ENCODE assay signal across 21 mouse cellular contexts in the genomic region with DNA sequence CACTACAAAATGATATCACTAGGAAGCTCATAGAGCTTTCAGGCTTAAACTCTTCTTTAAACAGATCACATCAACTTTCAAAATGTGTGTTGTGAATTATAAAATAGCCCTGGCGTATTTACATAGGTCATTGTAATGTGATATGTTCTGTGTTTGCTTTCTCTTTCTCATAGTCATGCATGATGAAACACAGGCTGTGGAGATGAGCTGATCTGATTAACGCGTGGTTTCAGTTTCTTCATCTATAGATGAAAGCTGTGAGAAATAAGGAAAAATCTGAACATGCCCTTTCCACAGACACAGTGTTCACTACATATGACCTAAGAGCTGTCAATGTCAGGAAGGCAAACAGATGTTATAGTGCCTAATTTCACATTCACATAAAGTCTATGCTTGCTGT.
DNase-seq lines count a peak whose midpoint lies in the region; ATAC-seq and TF ChIP-seq lines count a peak whose summit lies in the region.
"Had no signal": no experiment of that assay in that cellular context is flagged by ENCODE, and none has a peak within 500 bp of the region (broad histone marks: within the 10 kb centered on the region; RNA-seq: fewer than 3 reads in every experiment).

No protein-coding gene starts in this region.

- ATAC-seq in hindbrain, embryonic 14.5 days (ENCODE audit: low FRiP score), result no peak
- no peak for ATAC-seq in hindbrain, postnatal 0 days
- ATAC-seq in midbrain, embryonic 11.5 days (ENCODE audit: low FRiP score), result no peak
- ATAC-seq: activated CD4-positive, CD25-positive, alpha-beta regulatory T cell, adult 4 months; forebrain, embryonic 13.5 days; forebrain, embryonic 15.5 days; forebrain, postnatal 0 days; Patski had no signal

- no peak overlapping the region for H3K4me3 ChIP-seq in hindbrain, embryonic 14.5 days (replicated peaks; ENCODE audit: low read length)
- no peak overlapping the region for H3K4me3 ChIP-seq in hindbrain, postnatal 0 days (ENCODE audit: low read length)
- H3K4me3 ChIP-seq in midbrain, embryonic 11.5 days (ENCODE audit: low read depth, low read length), result no peak overlapping the region
- no peak overlapping the region for H3K4me3 ChIP-seq in midbrain, embryonic 10.5 days
- H3K4me3 ChIP-seq: embryonic facial prominence, embryonic 12.5 days; forebrain, embryonic 13.5 days; forebrain, embryonic 15.5 days had no signal

- H3K27me3 ChIP-seq in hindbrain, embryonic 14.5 days (ENCODE audit: control insufficient read depth, insufficient read depth, low read length), result no peaks in the 10 kb centered on the region
- no peaks in the 10 kb centered on the region for H3K27me3 ChIP-seq in hindbrain, postnatal 0 days (ENCODE audit: insufficient read depth, low read length)
- no peaks in the 10 kb centered on the region for H3K27me3 ChIP-seq in midbrain, embryonic 11.5 days (ENCODE audit: control insufficient read depth, insufficient read depth, low read length)
- H3K27me3 ChIP-seq in midbrain, embryonic 10.5 days (ENCODE audit: low read depth, poor library complexity, severe bottlenecking), result no peaks in the 10 kb centered on the region
- H3K27me3 ChIP-seq: embryonic facial prominence, embryonic 12.5 days; forebrain, embryonic 13.5 days; forebrain, embryonic 15.5 days; Patski had no signal

- WGBS in hindbrain, embryonic 14.5 days, result 90% methylated on average over 3 of the region's 3 CpGs
- WGBS in hindbrain, postnatal 0 days, result 91% methylated on average over 3 of the region's 3 CpGs
- 91% methylated on average over 3 of the region's 3 CpGs for WGBS in midbrain, embryonic 11.5 days
- 96% methylated on average over 3 of the region's 3 CpGs for WGBS in midbrain, embryonic 10.5 days

- TF ChIP-seq CTCF in hindbrain, postnatal 0 days (IDR thresholded peaks at IDR 0.05; ENCODE audit: low read depth), result no peak

- H3K4me1 ChIP-seq in hindbrain, embryonic 14.5 days (replicated peaks; ENCODE audit: control insufficient read depth, insufficient read depth, low read length), result no peaks in the 10 kb centered on the region
- H3K4me1 ChIP-seq in hindbrain, postnatal 0 days (ENCODE audit: insufficient read depth, low read length), result no peaks in the 10 kb centered on the region
- no peaks in the 10 kb centered on the region for H3K4me1 ChIP-seq in midbrain, embryonic 11.5 days (ENCODE audit: control insufficient read depth, insufficient read depth, low read length)
- no peaks in the 10 kb centered on the region for H3K4me1 ChIP-seq in midbrain, embryonic 10.5 days
- H3K4me1 ChIP-seq: embryonic facial prominence, embryonic 12.5 days; forebrain, embryonic 13.5 days; forebrain, embryonic 15.5 days had no signal

- DNase-seq in hindbrain, embryonic 14.5 days (ENCODE audit: low spot score), result peak; percentile 7
- DNase-seq in hindbrain, postnatal 0 days (ENCODE audit: low spot score), result no peak
- DNase-seq in midbrain, embryonic 11.5 days (ENCODE audit: low spot score, missing footprints), result peak; percentile 14
- DNase-seq in midbrain, embryonic 10.5 days (ENCODE audit: low spot score), result no peak
- DNase-seq in A20 (ENCODE audit: low read depth, low spot score), result peak; percentile 52
- DNase-seq in frontal cortex, adult 2 months (ENCODE audit: extremely low spot score in 1 of 2, low spot score in 1 of 2), result no peak
- no peak for DNase-seq in testis, postnatal 14 days (ENCODE audit: low spot score)
- DNase-seq: adrenal gland, adult 8-10 months; adrenal gland, postnatal 14 days; adrenal gland, postnatal 36 days; cerebellum, adult 11-12 months; cerebellum, adult 2 months; cerebellum, adult 9-10 months; cerebellum, postnatal 10 days; cerebellum, postnatal 25 days; forebrain, postnatal 0 days had no signal

- no peaks in the 10 kb centered on the region for H3K36me3 ChIP-seq in hindbrain, embryonic 14.5 days (replicated peaks; ENCODE audit: control insufficient read depth, insufficient read depth)
- no peaks in the 10 kb centered on the region for H3K36me3 ChIP-seq in hindbrain, postnatal 0 days (ENCODE audit: insufficient read depth, low read length)
- H3K36me3 ChIP-seq in midbrain, embryonic 11.5 days (ENCODE audit: control insufficient read depth, insufficient read depth, low read length), result no peaks in the 10 kb centered on the region
- no peaks in the 10 kb centered on the region for H3K36me3 ChIP-seq in midbrain, embryonic 10.5 days
- H3K36me3 ChIP-seq: embryonic facial prominence, embryonic 12.5 days; forebrain, embryonic 15.5 days had no signal

- no peak overlapping the region for H3K4me2 ChIP-seq in hindbrain, embryonic 14.5 days (replicated peaks)
- no peak overlapping the region for H3K4me2 ChIP-seq in hindbrain, postnatal 0 days (ENCODE audit: low read depth, low read length)
- H3K4me2 ChIP-seq in midbrain, embryonic 11.5 days, result no peak overlapping the region
- H3K4me2 ChIP-seq: embryonic facial prominence, embryonic 12.5 days; forebrain, embryonic 13.5 days; forebrain, embryonic 15.5 days had no signal

- H3K27ac ChIP-seq in hindbrain, embryonic 14.5 days, result no peak overlapping the region
- H3K27ac ChIP-seq in hindbrain, postnatal 0 days, result no peak overlapping the region
- H3K27ac ChIP-seq in midbrain, embryonic 11.5 days (ENCODE audit: low read depth, low read length), result no peak overlapping the region
- no peak overlapping the region for H3K27ac ChIP-seq in midbrain, embryonic 10.5 days (replicated peaks)
- H3K27ac ChIP-seq: embryonic facial prominence, embryonic 12.5 days; forebrain, embryonic 13.5 days; forebrain, embryonic 15.5 days had no signal

- no peak overlapping the region for H3K9ac ChIP-seq in hindbrain, embryonic 14.5 days
- H3K9ac ChIP-seq in hindbrain, postnatal 0 days (replicated peaks; ENCODE audit: low read length), result no peak overlapping the region
- H3K9ac ChIP-seq in midbrain, embryonic 11.5 days (ENCODE audit: low read length), result no peak overlapping the region
- H3K9ac ChIP-seq: embryonic facial prominence, embryonic 12.5 days; forebrain, embryonic 13.5 days; forebrain, embryonic 15.5 days; forebrain, postnatal 0 days had no signal

- H3K9me3 ChIP-seq in hindbrain, embryonic 14.5 days (ENCODE audit: control insufficient read depth, low read length), result no peaks in the 10 kb centered on the region
- no peaks in the 10 kb centered on the region for H3K9me3 ChIP-seq in hindbrain, postnatal 0 days (ENCODE audit: low read length)
- H3K9me3 ChIP-seq in midbrain, embryonic 11.5 days (ENCODE audit: control insufficient read depth, low read length), result no peaks in the 10 kb centered on the region
- no peaks in the 10 kb centered on the region for H3K9me3 ChIP-seq in midbrain, embryonic 10.5 days (replicated peaks)
- H3K9me3 ChIP-seq: embryonic facial prominence, embryonic 12.5 days; forebrain, embryonic 13.5 days; forebrain, embryonic 15.5 days had no signal

Comparison
In these comparisons a context has a peak if more than half of its experiments do, and no peak if none do; other contexts are left out.
1. DNase-seq: peak in hindbrain, embryonic 14.5 days (single experiment), midbrain, embryonic 11.5 days (single experiment) and A20 (single experiment); none in hindbrain, postnatal 0 days (single experiment), midbrain, embryonic 10.5 days (single experiment), frontal cortex, adult 2 months (0 of 2) and testis, postnatal 14 days (single experiment).